Mouse (Mus musculus) stomach, postnatal 0 days (tissue): ENCODE data around the gene Atp8b5.

Experiments
- CTCF ChIP-seq: IDR thresholded peaks from 2 replicates; pipeline ENCODE4 v1.5.1; 2016; ENCODE audit warnings: antibody characterized with exemption, low read depth, mild to moderate bottlenecking, moderate library complexity
- EP300 ChIP-seq: optimal IDR thresholded peaks from 2 replicates; pipeline ENCODE3; 2016; ENCODE audit warnings: antibody characterized with exemption

DNA sequence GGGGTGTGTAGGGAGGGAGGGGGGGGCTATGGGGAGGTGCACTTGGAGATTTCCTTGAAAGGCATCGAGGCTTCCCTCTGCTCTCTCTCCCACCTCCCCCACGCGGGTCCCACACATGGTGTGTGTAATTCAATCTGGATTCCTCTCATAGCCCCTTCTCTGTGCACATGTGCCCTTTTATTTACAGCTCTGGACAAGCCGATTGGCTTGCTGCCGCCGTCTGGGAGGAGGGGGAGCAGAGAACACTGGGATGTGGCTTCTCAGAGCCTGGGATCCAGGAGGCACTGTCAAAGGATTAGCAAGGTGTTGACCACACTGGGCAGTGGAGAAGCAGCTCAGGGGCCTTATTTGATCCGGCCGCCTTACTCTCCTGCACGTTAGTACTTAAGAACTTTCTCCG, 134.0 kb downstream of the Atp8b5 start:
- TF ChIP-seq CTCF (no peak), EP300 (no peak)
